Mouse (Mus musculus) E14TG2a.4 (cell line): ENCODE results near the gene Hmgcl.

Source experiments
- CTCF ChIP-seq: conservative IDR thresholded peaks from 2 replicates; pipeline ENCODE4 v1.5.1; 2014; ENCODE audit warnings: low read length
- NANOG ChIP-seq: IDR thresholded peaks from 2 replicates; pipeline ENCODE4 v1.6.1; 2014; ENCODE audit warnings: borderline replicate concordance, low read length, mixed read lengths

GRCm38 (mm10) chr4:135931832-135932231 is 14.4 kb upstream of the Hmgcl start:
- peak; percentile 46 for TF ChIP-seq CTCF
- no peak for TF ChIP-seq NANOG
